Mouse (Mus musculus) limb, embryonic 10.5 days (tissue): ENCODE data around the gene Pcsk5. TPM values are rescaled to one million over a fixed set of nuclear protein-coding genes. Genes with fewer than 3 reads are reported as not detected.
"Not testable (repeated sequence)": the region's sequence is repeated elsewhere in the genome, so short reads cannot be mapped to it uniquely, and the experiment has no call there.

Experiments used
- DNase-seq: peaks from one replicate; pipeline ENCODE4 v3.0.0-alpha.2; 2017; ENCODE audit warnings: low spot score
- H3K27ac ChIP-seq: fragments of 300-500 bp; sonication (generic); 2 replicates; pipeline ENCODE4 v1.5.1; 2016; ENCODE audit warnings: mild to moderate bottlenecking
- H3K27me3 ChIP-seq: fragments of 300-500 bp; sonication (generic); 2 replicates; pipeline ENCODE4 v1.6.1; 2016; ENCODE audit warnings: low read depth, mild to moderate bottlenecking; ENCODE audit not compliant: poor library complexity, severe bottlenecking
- H3K36me3 ChIP-seq: fragments of 300-500 bp; sonication (generic); 2 replicates; pipeline ENCODE4 v1.6.1; 2016; ENCODE audit warnings: mild to moderate bottlenecking, moderate library complexity
- H3K4me1 ChIP-seq: fragments of 300-500 bp; sonication (generic); 2 replicates; pipeline ENCODE4 v1.6.1; 2016
- H3K4me3 ChIP-seq: fragments of 300-500 bp; sonication (generic); 2 replicates; pipeline ENCODE4 v1.5.1; 2016; ENCODE audit warnings: mild to moderate bottlenecking, moderate library complexity
- H3K9me3 ChIP-seq: fragments of 300-500 bp; sonication (generic); replicated peaks from 2 replicates; pipeline ENCODE4 v1.6.1; 2016; ENCODE audit warnings: mild to moderate bottlenecking
- WGBS: fragments of 180-500 bp; shearing (Covaris S2); methylation state at CpG from one replicate; pipeline ENCODE4 v1.1.7; 2016; 5-methylcytosine and 5-hydroxymethylcytosine counted together
- polyA plus RNA-seq: library from polyadenylated mRNA; unstranded; fragments of >200 nt; fragmentation: Nextera tagmentation; extraction: Ambion mirVana; gene quantifications from 2 replicates; pipeline ENCODE4 v1.2.1, GENCODE M21; 2016

Pcsk5 gene
- polyA plus RNA-seq, 1 experiment from 2014 or later, result 11.6 TPM

DNA sequence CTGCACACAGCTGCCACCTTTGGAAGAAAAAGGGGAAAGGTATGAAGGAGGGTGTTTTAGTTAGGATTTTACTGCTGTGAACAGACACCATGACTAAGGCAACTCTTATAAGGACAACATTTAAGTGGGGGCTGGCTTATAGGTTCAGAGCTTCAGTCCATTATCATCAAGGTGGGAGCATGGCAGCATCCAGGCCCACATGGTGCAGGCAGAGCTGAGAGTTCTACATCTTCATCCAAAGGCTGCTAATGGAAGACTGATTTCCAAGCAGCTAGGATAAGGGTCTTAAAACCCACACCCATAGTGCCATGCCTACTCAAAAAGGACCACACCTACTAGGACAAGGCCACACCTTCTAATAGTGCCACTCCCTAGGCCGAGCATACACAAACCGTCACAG lies 364.3 kb downstream of the Pcsk5 start:
- not testable (repeated sequence) for H3K9me3 ChIP-seq, H3K27me3 ChIP-seq, H3K27ac ChIP-seq, H3K4me3 ChIP-seq, DNase-seq, H3K36me3 ChIP-seq
- H3K4me1 ChIP-seq, result peaks cover 44% of the 10 kb centered on the region
- 91% methylated on average over 2 of the region's 2 CpGs for WGBS

DNA sequence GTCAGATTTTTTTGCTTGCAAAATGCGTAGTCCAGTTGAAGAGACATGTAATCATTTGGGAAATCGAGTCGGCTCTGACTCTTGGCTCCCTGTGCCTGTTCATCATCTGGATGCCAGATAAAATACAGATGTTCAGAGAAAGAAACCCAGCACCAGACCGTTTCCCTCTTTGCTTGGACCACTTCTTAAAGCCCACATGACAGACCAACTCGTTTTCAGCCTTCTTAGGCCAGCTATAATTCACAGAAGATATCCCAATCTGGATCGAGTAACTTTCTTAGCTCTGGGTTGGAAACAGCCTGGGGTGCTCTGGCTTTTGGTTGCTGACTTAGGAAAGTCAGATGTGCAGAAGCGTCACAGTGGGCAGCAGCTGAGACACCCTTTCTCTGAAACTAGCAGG lies 365.6 kb downstream of the Pcsk5 start:
- DNase-seq, result no peak
- no peaks in the 10 kb centered on the region for H3K9me3 ChIP-seq
- no peaks in the 10 kb centered on the region for H3K36me3 ChIP-seq
- 24% methylated on average over 7 of the region's 7 CpGs for WGBS
- no peak overlapping the region for H3K4me3 ChIP-seq
- H3K27me3 ChIP-seq, result 0 out of 2 replicates have a peak, but pooled peaks cover 6% of the 10 kb centered on the region
- peaks cover 39% of the 10 kb centered on the region for H3K4me1 ChIP-seq
- peak overlapping the region; percentile 50 for H3K27ac ChIP-seq

DNA sequence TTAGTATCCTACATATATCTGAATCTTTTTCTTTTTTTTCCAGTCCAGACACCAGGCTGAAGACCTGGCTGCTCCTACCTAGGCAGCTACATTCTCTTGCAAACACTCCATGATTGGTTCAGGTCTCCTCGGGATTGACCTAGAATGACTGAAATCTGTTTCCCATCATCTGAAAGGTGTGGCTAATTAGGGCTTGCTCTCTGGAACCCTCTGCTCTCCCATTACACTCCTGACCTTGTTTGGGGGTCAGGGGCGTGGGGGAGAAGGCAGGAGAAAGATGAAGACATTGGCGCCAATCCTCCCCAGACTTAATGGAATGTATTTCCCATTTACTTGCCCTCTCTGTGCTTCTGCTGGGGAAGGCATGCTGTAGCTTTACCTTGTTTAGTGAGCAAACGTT lies 366.2 kb downstream of the Pcsk5 start:
- peak overlapping the region; percentile 50; the same call in 1 of the 2 replicates for H3K27ac ChIP-seq
- peak; percentile 48 for DNase-seq
- no peaks in the 10 kb centered on the region for H3K9me3 ChIP-seq
- 20% methylated on average over 4 of the region's 4 CpGs for WGBS
- 0 out of 2 replicates have a peak, but pooled peaks cover 6% of the 10 kb centered on the region for H3K27me3 ChIP-seq
- H3K4me3 ChIP-seq, result no peak overlapping the region
- peaks cover 39% of the 10 kb centered on the region for H3K4me1 ChIP-seq
- H3K36me3 ChIP-seq, result no peaks in the 10 kb centered on the region

DNA sequence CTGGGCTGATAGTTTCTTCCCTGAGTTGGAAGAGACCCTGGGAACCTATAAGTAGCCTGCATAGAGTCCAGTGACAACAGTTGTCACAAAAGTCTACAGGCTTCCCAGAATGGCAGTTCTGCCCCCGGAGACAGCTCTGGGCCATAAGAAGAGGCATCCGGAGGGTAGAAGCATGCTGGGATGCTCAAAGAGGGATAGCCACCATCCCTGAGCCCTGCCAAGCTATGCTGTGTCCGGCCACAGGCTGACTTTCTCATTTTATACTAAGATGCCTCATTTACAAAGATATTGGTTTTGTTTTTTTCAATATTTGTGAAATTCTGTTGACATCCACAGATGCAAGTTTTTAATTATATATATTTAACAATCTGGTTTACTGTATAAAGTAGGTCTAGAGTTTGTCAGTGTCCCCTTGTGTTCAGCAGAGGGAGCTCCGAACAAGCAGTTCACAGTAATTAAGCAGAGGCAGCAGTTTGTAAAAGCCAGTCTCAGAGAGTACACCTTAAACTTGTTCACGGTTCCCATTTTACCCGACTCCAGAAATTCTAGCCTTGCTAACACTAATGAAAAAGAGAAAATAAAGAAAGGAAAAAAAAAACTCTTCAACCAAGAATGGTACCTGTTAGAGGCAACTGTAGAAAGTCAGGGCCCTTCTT lies 369.7 kb downstream of the Pcsk5 start:
- H3K27me3 ChIP-seq, result no peaks in the 10 kb centered on the region
- peaks cover 38% of the 10 kb centered on the region for H3K4me1 ChIP-seq
- DNase-seq, result no peak
- H3K36me3 ChIP-seq, result no peaks in the 10 kb centered on the region
- no peaks in the 10 kb centered on the region for H3K9me3 ChIP-seq
- WGBS, result 66% methylated on average over 6 of the region's 6 CpGs
- no peak overlapping the region for H3K4me3 ChIP-seq
- no peak overlapping the region for H3K27ac ChIP-seq

DNA sequence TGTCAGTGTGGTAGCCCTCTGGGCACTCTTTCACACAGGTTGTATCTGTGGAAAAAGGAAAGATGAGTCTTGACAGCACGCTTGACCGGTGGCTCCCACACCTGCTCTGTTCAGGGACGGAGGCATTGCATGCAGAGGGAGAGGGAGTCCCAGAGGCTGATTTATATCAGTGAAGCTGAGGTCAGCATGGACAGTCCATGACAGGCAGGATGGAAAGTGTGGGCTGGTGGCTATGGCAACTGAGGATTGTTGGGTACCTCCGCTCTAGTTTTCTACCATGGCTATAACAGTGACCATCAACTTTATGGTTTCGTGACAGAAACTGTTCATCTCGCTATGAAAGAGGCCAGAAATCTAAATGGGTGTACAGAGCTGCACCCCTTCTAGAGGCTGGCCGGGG lies 385.4 kb downstream of the Pcsk5 start:
- H3K4me1 ChIP-seq, result no peaks in the 10 kb centered on the region
- no peak for DNase-seq
- H3K27ac ChIP-seq, result no peak overlapping the region
- H3K9me3 ChIP-seq, result no peaks in the 10 kb centered on the region
- no peaks in the 10 kb centered on the region for H3K36me3 ChIP-seq
- H3K27me3 ChIP-seq, result no peaks in the 10 kb centered on the region
- 88% methylated on average over 7 of the region's 7 CpGs for WGBS
- H3K4me3 ChIP-seq, result no peak overlapping the region

DNA sequence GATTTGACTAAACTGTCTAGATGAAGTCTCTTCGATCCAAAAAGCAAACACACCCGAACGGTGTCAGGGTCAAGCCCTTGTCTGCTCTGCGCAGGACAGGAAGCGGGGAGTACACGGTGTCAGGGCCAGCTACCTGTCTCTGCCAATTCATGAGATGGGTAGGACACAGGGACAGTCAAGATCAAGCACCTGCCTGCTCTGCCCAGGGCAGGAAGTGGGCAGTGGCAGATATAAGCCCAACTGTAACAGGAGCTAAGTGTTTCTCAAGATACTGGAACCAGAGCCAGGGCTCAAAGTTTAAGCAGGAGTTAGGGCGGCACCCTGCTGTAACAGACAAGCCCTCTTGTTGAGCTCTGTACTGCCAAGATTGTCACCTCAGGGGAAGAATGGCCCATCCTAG lies 393.9 kb downstream of the Pcsk5 start:
- H3K27ac ChIP-seq, result no peak overlapping the region
- 93% methylated on average over 7 of the region's 7 CpGs for WGBS
- no peaks in the 10 kb centered on the region for H3K27me3 ChIP-seq
- H3K4me3 ChIP-seq, result no peak overlapping the region
- H3K36me3 ChIP-seq, result no peaks in the 10 kb centered on the region
- DNase-seq, result no peak
- H3K9me3 ChIP-seq, result no peaks in the 10 kb centered on the region
- H3K4me1 ChIP-seq, result peaks cover 15% of the 10 kb centered on the region

DNA sequence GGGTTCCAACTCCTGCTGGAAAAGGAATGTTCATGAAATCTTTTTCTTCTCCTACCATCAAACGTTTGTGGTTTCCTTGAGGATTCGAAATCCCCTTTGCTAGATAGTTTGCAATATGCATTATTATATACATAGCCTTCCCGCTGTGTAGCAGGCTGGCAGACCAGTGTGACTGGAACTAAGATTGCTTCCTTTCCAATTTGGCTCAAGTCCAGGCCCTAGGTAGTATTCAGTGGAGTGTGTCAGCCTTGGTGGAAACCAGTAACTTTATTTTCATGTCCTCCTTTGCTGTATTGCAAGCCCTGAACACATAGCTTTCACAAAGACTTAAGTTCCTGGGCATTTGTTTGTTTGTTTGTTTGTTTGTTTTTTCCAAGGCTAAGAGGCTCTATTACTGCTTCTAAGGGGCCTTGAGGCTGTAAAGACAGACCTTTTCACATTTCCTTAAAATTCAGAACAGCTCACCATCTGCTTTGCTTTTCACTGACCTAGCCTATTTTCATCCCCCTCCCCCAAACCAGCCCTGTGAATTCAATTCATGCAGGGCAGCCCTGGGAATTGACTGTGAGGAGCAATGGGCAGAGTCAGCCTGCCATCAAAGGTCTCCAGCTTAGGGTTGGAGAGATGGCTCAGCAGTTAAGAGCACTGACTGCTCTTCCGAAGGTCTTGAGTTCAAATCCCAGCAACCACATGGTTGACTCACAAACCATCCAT lies 397.8 kb downstream of the Pcsk5 start:
- WGBS, result 78% methylated on average over 4 of the region's 4 CpGs
- Histone ChIP-seq H3K27me3 (no peaks in the 10 kb centered on the region), H3K4me3 (no peak overlapping the region), H3K4me1 (peaks cover 15% of the 10 kb centered on the region), H3K36me3 (no peaks in the 10 kb centered on the region), H3K9me3 (no peaks in the 10 kb centered on the region), H3K27ac (no peak overlapping the region)
- no peak for DNase-seq

DNA sequence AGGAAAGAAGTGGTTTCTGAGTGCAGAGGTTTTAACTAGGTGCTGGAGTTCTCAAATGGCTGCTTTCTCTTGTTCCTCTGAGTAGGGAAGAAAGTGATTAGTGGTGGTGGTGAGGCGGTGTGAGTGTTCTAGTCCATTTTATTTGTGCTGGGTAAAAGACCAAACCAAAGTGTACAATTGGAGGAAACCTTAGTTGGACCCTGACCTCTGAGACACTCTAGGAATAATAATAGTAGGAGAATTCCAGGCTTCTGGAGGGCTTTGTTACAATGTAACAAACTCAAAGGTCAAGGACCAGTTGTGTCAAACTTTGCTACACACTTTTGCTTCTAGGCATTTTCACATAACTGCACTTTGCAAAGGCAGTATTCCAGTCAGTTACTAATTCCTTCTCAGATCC lies 400.8 kb downstream of the Pcsk5 start:
- DNase-seq, result no peak
- 100% methylated on average over 1 of the region's 1 CpGs for WGBS
- no peak overlapping the region for H3K27ac ChIP-seq
- H3K9me3 ChIP-seq, result no peaks in the 10 kb centered on the region
- peaks cover 17% of the 10 kb centered on the region for H3K4me1 ChIP-seq
- H3K27me3 ChIP-seq, result no peaks in the 10 kb centered on the region
- H3K4me3 ChIP-seq, result no peak overlapping the region
- no peaks in the 10 kb centered on the region for H3K36me3 ChIP-seq

DNA sequence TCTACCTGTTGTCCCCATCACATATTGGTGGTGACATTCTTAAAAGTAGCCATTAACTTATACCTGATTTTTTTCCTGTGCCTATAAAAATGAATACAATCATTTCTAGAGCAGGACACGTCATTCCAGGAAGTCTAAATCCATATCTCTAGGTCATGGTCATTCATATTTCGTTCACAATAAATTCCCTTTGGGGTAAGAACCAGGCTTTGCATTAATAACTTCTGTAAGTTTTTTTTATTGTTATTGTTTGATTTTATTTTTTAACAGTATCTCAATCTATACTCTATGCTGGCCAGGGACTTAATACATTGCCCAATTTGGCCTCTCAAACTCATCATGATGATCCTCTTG lies 408.9 kb downstream of the Pcsk5 start:
- 90% methylated on average over 2 of the region's 2 CpGs for WGBS
- peaks cover 9% of the 10 kb centered on the region; the same call in 1 of the 2 replicates for H3K4me1 ChIP-seq
- DNase-seq, result no peak
- H3K4me3 ChIP-seq, result no peak overlapping the region
- H3K9me3 ChIP-seq, result no peaks in the 10 kb centered on the region
- H3K27me3 ChIP-seq, result no peaks in the 10 kb centered on the region
- H3K36me3 ChIP-seq, result no peaks in the 10 kb centered on the region
- H3K27ac ChIP-seq, result no peak overlapping the region

DNA sequence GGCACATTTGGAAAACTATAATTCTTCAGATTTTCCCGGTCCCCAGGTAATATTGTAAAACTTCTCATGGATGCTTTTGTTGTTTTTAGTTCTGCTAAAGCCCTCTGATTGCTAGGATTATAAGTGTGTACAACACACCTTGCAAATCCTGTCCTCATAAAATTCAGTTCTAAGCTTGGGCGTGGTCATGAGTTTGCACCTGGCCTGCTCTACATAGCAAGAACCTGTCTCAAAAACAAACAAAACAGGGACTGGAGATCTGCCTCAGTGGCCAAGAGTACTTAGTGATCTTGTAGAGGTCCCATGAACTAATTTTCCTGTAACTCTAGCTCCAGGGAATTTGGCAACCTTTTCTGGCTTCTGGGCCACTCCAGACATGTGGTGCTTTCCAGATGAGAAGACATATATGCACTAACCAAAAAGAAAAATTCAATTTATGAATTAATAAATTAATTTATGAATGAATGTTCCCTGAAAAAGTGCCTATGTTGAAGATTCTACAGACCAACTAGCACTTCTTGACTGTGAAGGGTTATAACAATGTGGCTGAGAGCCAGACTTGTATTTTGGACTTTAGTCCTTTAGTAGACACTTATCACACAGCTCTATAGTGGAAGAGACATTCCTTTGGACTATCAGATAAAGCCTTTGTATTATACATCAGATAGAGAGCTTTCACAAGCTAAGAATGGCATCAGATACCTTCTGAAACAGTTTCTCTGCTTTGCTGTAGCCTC lies 409.4 kb downstream of the Pcsk5 start:
- no peaks in the 10 kb centered on the region for H3K9me3 ChIP-seq
- peaks cover 7% of the 10 kb centered on the region; the same call in 1 of the 2 replicates for H3K4me1 ChIP-seq
- no peaks in the 10 kb centered on the region for H3K36me3 ChIP-seq
- 90% methylated on average over 2 of the region's 2 CpGs for WGBS
- H3K27ac ChIP-seq, result no peak overlapping the region
- no peak for DNase-seq
- H3K27me3 ChIP-seq, result no peaks in the 10 kb centered on the region
- no peak overlapping the region for H3K4me3 ChIP-seq

DNA sequence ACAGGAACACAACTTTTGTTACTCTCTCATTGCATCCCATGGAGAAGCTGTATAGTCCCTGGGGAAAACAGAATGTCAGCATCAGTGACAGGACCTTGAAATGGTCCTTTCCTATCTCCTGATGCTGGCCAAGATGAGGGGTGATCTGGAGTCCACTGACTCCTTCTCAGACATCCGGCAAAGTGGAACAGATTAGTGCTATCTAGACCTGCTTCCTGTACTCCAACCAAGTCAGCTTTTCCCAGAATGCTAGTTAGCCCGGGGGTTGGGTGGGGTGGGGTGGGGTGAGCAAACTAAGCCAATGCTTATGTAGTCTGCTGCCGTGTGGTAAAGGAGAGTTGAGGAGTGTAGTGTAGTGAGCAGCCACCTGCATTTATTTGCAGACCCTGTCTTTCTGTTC lies 414.1 kb downstream of the Pcsk5 start:
- H3K9me3 ChIP-seq, result no peaks in the 10 kb centered on the region
- no peaks in the 10 kb centered on the region for H3K27me3 ChIP-seq
- no peak overlapping the region for H3K27ac ChIP-seq
- peaks cover 7% of the 10 kb centered on the region; the same call in 1 of the 2 replicates for H3K4me1 ChIP-seq
- no peak overlapping the region for H3K4me3 ChIP-seq
- 78% methylated on average over 3 of the region's 3 CpGs for WGBS
- H3K36me3 ChIP-seq, result no peaks in the 10 kb centered on the region
- no peak for DNase-seq

DNA sequence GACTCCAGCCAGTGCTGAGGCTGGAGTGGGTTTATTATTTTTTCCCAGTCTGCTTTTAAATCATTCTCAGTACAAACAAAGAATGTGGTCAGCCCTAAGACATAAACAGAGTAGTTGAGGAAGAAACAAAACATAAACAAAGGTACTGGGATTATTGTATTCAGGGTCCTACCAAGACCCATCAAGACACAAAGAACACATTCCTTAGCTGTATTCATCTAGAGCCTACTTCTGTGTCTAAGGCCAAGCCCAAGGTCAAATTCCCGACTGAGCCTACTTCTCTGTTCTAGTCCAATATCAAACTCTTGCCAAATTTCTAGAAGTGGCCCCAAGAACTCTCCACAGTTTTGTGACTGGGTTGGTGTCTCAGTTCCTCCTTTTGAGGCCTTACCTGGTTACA lies 419.6 kb downstream of the Pcsk5 start:
- H3K4me1 ChIP-seq, result no peaks in the 10 kb centered on the region
- H3K4me3 ChIP-seq, result no peak overlapping the region
- no peaks in the 10 kb centered on the region for H3K9me3 ChIP-seq
- no peaks in the 10 kb centered on the region for H3K36me3 ChIP-seq
- H3K27ac ChIP-seq, result no peak overlapping the region
- no peak for DNase-seq
- WGBS, result 81% methylated on average over 1 of the region's 1 CpGs
- no peaks in the 10 kb centered on the region for H3K27me3 ChIP-seq

DNA sequence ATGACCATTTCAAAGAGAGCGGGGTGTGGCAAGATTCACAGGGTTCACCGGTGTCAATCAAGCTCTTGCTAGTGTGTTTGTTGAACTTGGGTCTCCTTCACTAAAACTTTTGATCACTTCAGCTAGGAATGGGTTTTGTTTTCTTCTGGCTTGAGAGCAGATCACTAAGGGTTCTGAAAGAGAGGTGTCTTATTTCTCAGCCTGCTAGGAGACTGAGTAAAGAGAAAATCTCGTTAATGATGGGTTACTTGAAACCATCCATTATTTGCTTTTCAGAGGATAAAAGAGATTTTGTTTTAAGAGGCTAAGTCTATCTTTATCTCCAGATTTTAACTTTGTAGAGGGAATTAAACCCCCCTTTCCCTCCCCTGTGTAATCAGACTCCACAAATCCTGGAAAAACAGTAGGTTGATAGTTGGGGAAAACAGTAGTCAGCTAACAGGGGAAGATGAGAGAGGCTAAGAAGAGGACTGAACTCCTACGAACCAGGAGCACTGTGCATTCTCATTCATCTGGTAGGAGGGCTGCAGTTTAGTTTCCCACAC lies 424.4 kb downstream of the Pcsk5 start:
- WGBS, result 59% methylated on average over 4 of the region's 4 CpGs
- Histone ChIP-seq H3K36me3 (no peaks in the 10 kb centered on the region), H3K27ac (no peak overlapping the region), H3K27me3 (no peaks in the 10 kb centered on the region), H3K4me1 (no peaks in the 10 kb centered on the region), H3K9me3 (no peaks in the 10 kb centered on the region), H3K4me3 (no peak overlapping the region)
- no peak for DNase-seq
